8 mouse cellular contexts compared by ENCODE assay signal in genomic region chr4:55480322-55480767, GRCm38 (mm10). TPM values are rescaled to one million over a fixed set of nuclear protein-coding genes. Genes with fewer than 3 reads are reported as not detected.
A peak's percentile ranks its signal among the peaks of the same experiment; 100 is the strongest.
DNase-seq lines count a peak whose midpoint lies in the region; ATAC-seq and TF ChIP-seq lines count a peak whose summit lies in the region.

No protein-coding gene starts in this region.

- 15% methylated on average over 25 of the region's 25 CpGs for WGBS in forebrain, embryonic 12.5 days
- 24% methylated on average over 25 of the region's 25 CpGs for WGBS in liver, embryonic 12.5 days (ENCODE audit: insufficient replicate concordance)
- WGBS in stomach, embryonic 14.5 days, result 16% methylated on average over 25 of the region's 25 CpGs

- no peaks in the 10 kb centered on the region for H3K79me2 ChIP-seq in C2C12 (ENCODE audit: control insufficient read depth, insufficient read depth)

- H3ac ChIP-seq in C2C12 (ENCODE audit: control insufficient read depth, insufficient read length, low read depth), result no peak overlapping the region

- intact Hi-C loops in heart, postnatal 10 days (cut with DNase I), result no loop called here

- H3K4me2 ChIP-seq in forebrain, embryonic 12.5 days, result peak overlapping the region; percentile 54
- H3K4me2 ChIP-seq in liver, embryonic 12.5 days, result peak overlapping the region; percentile 50
- H3K4me2 ChIP-seq in stomach, embryonic 14.5 days (replicated peaks; ENCODE audit: low read depth, low read length), result peak overlapping the region; percentile 45

- 0 out of 2 replicates have a peak, but pooled peaks cover 5% of the 10 kb centered on the region for H3K4me1 ChIP-seq in forebrain, embryonic 12.5 days
- H3K4me1 ChIP-seq in liver, embryonic 12.5 days, result no peaks in the 10 kb centered on the region
- no peaks in the 10 kb centered on the region; the same call in 1 of the 2 replicates for H3K4me1 ChIP-seq in stomach, embryonic 14.5 days (ENCODE audit: control insufficient read depth, insufficient read depth, low read length)

- peak; percentile 34 for DNase-seq in c-Kit-positive CD71-positive TER-119-positive erythroid progenitor cells, embryonic 14.5 days (ENCODE audit: low spot score)
- peak; percentile 64 to 85 for DNase-seq in heart, postnatal 10 days
- DNase-seq in kidney, postnatal 25 days, result peak; percentile 65 to 80
- peak; percentile 91 for DNase-seq in neural tube, embryonic 10.5 days (ENCODE audit: extremely low spot score, low spot score)

- TF ChIP-seq CTCF in C2C12 (IDR thresholded peaks at IDR 0.05; ENCODE audit: control insufficient read depth, insufficient read depth, insufficient read length), result peak; percentile 72

- ATAC-seq in forebrain, embryonic 12.5 days (ENCODE audit: low FRiP score), result peak; percentile 82
- ATAC-seq in liver, embryonic 12.5 days, result peak; percentile 47
- peak; percentile 64; the same call in 1 of the 2 replicates for ATAC-seq in stomach, embryonic 14.5 days (ENCODE audit: insufficient number of reproducible peaks, insufficient read depth, low FRiP score, low read depth)

- no peaks in the 10 kb centered on the region for H3K27me3 ChIP-seq in C2C12 (ENCODE audit: control insufficient read depth, insufficient read depth, insufficient read length)
- H3K27me3 ChIP-seq in forebrain, embryonic 12.5 days, result peaks cover 4% of the 10 kb centered on the region; the same call in 1 of the 2 replicates
- no peaks in the 10 kb centered on the region for H3K27me3 ChIP-seq in liver, embryonic 12.5 days (replicated peaks)
- H3K27me3 ChIP-seq in stomach, embryonic 14.5 days (ENCODE audit: control insufficient read depth, insufficient read depth, low read length), result no peaks in the 10 kb centered on the region

- H3K79me3 ChIP-seq in C2C12 (ENCODE audit: low read depth), result no peaks in the 10 kb centered on the region

- H3K4me3 ChIP-seq in C2C12 (ENCODE audit: insufficient read depth, poor library complexity, severe bottlenecking), result no peak overlapping the region
- peak overlapping the region; percentile 15; the same call in 1 of the 2 replicates for H3K4me3 ChIP-seq in forebrain, embryonic 12.5 days (replicated peaks)
- no peak overlapping the region for H3K4me3 ChIP-seq in liver, embryonic 12.5 days
- H3K4me3 ChIP-seq in stomach, embryonic 14.5 days (ENCODE audit: low read depth, low read length), result 0 out of 2 replicates have a peak overlapping the region, but pooled peaks have one; percentile 12

- no peaks in the 10 kb centered on the region for H3K9me3 ChIP-seq in forebrain, embryonic 12.5 days
- H3K9me3 ChIP-seq in liver, embryonic 12.5 days (replicated peaks), result no peaks in the 10 kb centered on the region
- H3K9me3 ChIP-seq in stomach, embryonic 14.5 days (ENCODE audit: control insufficient read depth, low read depth, low read length), result no peaks in the 10 kb centered on the region

- H3K27ac ChIP-seq in forebrain, embryonic 12.5 days, result no peak overlapping the region
- no peak overlapping the region for H3K27ac ChIP-seq in liver, embryonic 12.5 days
- H3K27ac ChIP-seq in stomach, embryonic 14.5 days (ENCODE audit: low read length), result no peak overlapping the region

- H3K36me3 ChIP-seq in C2C12 (ENCODE audit: control insufficient read depth, insufficient read depth), result no peaks in the 10 kb centered on the region
- H3K36me3 ChIP-seq in forebrain, embryonic 12.5 days (replicated peaks), result no peaks in the 10 kb centered on the region
- no peaks in the 10 kb centered on the region for H3K36me3 ChIP-seq in liver, embryonic 12.5 days
- H3K36me3 ChIP-seq in stomach, embryonic 14.5 days (ENCODE audit: control insufficient read depth, insufficient read depth, low read length), result no peaks in the 10 kb centered on the region

- no peak overlapping the region for H3K9ac ChIP-seq in forebrain, embryonic 12.5 days
- no peak overlapping the region for H3K9ac ChIP-seq in liver, embryonic 12.5 days
- no peak overlapping the region for H3K9ac ChIP-seq in stomach, embryonic 14.5 days (replicated peaks; ENCODE audit: low read depth, low read length)

TF ChIP-seq in C2C12, 6 proteins besides CTCF, POLR2A, EP300 and RAD21:
- TF ChIP-seq MYOG (IDR thresholded peaks at IDR 0.05; ENCODE audit: control insufficient read depth, extremely low read depth, insufficient read length), result no peak
- no peak for TF ChIP-seq CEBPB (IDR thresholded peaks at IDR 0.05; ENCODE audit: low read depth)
- TF ChIP-seq MAX (IDR thresholded peaks at IDR 0.05), result no peak
- no peak for TF ChIP-seq USF1 (IDR thresholded peaks at IDR 0.05; ENCODE audit: low read depth)
- no peak for TF ChIP-seq FOSL1 (IDR thresholded peaks at IDR 0.05; ENCODE audit: insufficient read depth, low read length, poor library complexity, severe bottlenecking)
- no peak for TF ChIP-seq MYOD1 (IDR thresholded peaks at IDR 0.05; ENCODE audit: control insufficient read depth, insufficient read length, low read depth)

RNA-seq across cellular contexts. Expression of gene Klf4, which starts 51.9 kb away (rescaled TPM):
- 11.0 TPM for polyA plus RNA-seq in C2C12 (2012; fragmentation: generic; extraction: Trizol)
- polyA plus RNA-seq in forebrain, embryonic 12.5 days (2016; fragmentation: Nextera tagmentation; extraction: Ambion mirVana), result 2.2 and 2.3 TPM in 2 replicates
- 10 to 100 TPM; 42.1 to 61.1 TPM for total RNA-seq in heart, postnatal 10 days (2021)
- polyA plus RNA-seq in liver, embryonic 12.5 days (2016; fragmentation: Nextera tagmentation; extraction: Ambion mirVana), result 0.58 and 0.59 TPM in 2 replicates
- polyA plus RNA-seq in stomach, embryonic 14.5 days (2014; fragmentation: Nextera tagmentation; extraction: Ambion mirVana), result 21.0 and 23.3 TPM in 2 replicates

Comparison
In these comparisons a context has a peak if more than half of its experiments do, and no peak if none do; other contexts are left out.
1. H3K4me3 ChIP-seq: peak in forebrain, embryonic 12.5 days (single experiment) and stomach, embryonic 14.5 days (single experiment); none in C2C12 (single experiment) and liver, embryonic 12.5 days (single experiment).
2. DNase-seq: peak in every context shown above with its lines; median percentile 91 in neural tube, embryonic 10.5 days; 74 in heart, postnatal 10 days; 72 in kidney, postnatal 25 days; 34 in c-Kit-positive CD71-positive TER-119-positive erythroid progenitor cells, embryonic 14.5 days.
3. Peak in every context shown above with its lines, with median percentiles within 50 percentile points of each other: ATAC-seq and H3K4me2 ChIP-seq.